Mouse (Mus musculus) adrenal gland, adult 18-20 months (tissue): Measurements from ENCODE around the gene Ptpn6. TPM values are rescaled to one million over a fixed set of nuclear protein-coding genes. Genes with fewer than 3 reads are reported as not detected.

ENCODE experiments used
- DNase-seq, 2 experiments: peaks; one replicate each; pipeline ENCODE4 v3.0.0; 2021 to 2022; ENCODE audit warnings: low spot score in 2 of 2
- total RNA-seq, 2 experiments: library from RNA; stranded (reverse); gene quantifications; 1 replicate in 1 of 2; 2 replicates in 1 of 2; pipeline ENCODE4 v1.2.3; 2021

Gene Ptpn6
- total RNA-seq, 2 experiments from 2014 or later = 9.8 to 11.5 TPM

DNA sequence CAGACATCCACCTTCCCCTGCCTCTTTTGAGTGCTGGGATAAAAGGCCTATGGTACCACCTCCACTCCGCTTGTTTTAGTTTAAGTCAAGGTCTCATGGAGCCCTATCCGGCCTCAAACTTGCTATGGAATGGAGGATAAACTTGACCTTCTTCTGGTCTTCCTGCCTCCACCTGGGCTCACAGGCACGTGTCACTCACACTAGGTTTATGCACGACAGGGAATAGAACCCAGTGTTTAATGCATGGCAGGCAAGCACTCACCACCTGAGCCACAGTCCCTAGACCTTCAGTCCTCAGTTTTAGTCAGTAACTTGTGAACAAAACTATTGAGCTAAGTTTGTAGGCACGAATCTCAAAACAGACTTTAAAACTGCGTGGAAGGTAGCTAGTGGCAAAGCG is 7.5 kb downstream of the Ptpn6 start:
- no peak for DNase-seq

GRCm38 (mm10) chr6:124729850-124730705 is 8.4 kb downstream of the Ptpn6 start:
- no peak for DNase-seq

GRCm38 (mm10) chr6:124728621-124729020 is 9.9 kb downstream of the Ptpn6 start:
- DNase-seq = peak in 1 of 2 experiments; percentile 52

DNA sequence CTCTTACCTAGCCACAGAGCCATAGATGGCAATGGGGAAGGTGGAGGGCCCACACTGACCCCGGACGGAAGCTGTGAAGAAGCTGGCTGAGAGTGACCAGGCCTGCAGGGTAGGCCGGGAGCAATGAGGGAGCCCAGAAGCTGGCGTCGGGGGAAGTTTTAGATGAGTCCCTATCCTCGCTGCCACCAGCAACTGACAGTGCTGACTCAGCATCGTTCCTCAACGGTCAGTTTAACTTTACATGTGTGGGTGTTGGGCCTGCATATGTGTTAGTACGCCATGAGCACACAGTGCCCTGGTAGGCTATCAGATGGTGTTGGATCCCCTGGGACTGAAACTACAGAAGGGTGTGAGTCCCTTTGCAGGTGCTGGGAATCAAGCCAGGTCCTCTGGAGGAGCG is 14.0 kb downstream of the Ptpn6 start:
- DNase-seq = no peak

GRCm38 (mm10) chr6:124723541-124723940 is 15.0 kb downstream of the Ptpn6 start:
- DNase-seq = no peak

GRCm38 (mm10) chr6:124722876-124723473 is 15.5 kb downstream of the Ptpn6 start:
- no peak for DNase-seq

GRCm38 (mm10) chr6:124720904-124721303 is 17.6 kb downstream of the Ptpn6 start:
- no peak for DNase-seq

DNA sequence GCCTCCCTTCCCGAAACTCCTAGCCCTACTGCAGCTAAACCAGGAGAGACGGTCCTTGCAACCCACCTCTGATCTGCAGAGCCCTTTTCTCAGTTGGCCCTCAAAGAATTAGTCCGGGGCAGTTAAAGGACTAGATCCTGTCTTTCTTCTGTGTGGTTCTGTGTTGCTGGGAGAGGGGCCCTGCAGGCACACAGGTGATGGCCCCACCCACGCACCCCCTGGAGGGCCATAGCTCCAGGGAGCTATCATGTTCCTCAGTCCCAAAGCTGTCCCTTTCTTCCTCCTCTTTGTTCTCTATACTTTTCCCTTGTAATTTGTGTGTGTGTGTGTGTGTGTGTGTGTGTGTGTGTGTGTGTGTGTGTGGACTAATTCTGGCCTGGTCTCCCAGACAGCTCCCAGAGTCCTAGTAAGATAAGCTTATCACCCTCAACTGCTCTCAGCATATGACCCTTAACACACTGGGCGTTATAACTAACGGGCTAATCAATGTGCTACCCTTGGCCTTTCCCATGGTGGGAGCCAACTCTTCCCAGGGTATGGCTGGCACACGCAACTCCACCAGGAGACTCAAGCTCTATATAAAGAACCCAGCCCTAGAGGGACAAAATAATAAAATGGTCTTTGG is 19.0 kb downstream of the Ptpn6 start:
- DNase-seq = no peak

GRCm38 (mm10) chr6:124718703-124719102 is 19.8 kb downstream of the Ptpn6 start:
- DNase-seq = no peak

- DNase-seq = no peak
Observed at GRCm38 (mm10) chr6:124717968-124718367, 20.5 kb downstream of the Ptpn6 start.

DNA sequence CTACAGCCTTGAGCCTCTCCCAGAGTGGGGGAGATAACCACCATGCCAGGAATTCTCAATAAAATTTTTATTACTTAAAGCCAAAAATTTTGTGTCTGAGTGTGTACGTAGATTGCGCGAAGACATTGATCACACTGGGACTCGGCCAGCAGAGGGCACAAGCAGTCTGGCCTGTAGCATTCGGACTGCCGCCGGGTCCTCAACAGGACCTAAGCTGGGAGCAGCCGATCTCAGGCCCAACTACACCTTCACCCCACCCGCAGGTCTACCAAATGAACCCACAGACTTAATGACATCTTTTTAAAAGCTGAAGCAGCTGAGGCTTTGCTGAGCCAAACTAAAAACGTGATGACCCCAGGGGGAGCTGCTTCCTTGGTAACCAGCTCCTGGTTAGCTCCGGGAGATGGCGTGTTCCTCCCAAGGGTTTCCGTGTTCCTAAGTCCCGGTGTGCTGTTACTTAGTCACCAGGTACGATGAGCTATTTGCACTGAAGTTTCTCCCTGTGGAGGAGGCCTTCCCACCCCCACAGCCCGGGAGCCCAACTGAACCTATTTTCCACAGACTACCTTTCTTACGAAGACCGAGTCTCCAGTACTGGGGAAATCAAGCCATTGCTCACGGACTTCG is 21.5 kb downstream of the Ptpn6 start:
- DNase-seq = peak in 1 of 2 experiments; percentile 57

- no peak for DNase-seq
Observed at GRCm38 (mm10) chr6:124712918-124713317, 25.6 kb downstream of the Ptpn6 start.

GRCm38 (mm10) chr6:124711824-124712782 is 26.4 kb downstream of the Ptpn6 start, which contains the start of the genes Emg1 and Phb2:
TSS of gene Emg1 (minus strand) at chr6:124712178.
TSS of gene Phb2 (plus strand) at chr6:124712336.
- DNase-seq = peak; percentile 98 to 99

DNA sequence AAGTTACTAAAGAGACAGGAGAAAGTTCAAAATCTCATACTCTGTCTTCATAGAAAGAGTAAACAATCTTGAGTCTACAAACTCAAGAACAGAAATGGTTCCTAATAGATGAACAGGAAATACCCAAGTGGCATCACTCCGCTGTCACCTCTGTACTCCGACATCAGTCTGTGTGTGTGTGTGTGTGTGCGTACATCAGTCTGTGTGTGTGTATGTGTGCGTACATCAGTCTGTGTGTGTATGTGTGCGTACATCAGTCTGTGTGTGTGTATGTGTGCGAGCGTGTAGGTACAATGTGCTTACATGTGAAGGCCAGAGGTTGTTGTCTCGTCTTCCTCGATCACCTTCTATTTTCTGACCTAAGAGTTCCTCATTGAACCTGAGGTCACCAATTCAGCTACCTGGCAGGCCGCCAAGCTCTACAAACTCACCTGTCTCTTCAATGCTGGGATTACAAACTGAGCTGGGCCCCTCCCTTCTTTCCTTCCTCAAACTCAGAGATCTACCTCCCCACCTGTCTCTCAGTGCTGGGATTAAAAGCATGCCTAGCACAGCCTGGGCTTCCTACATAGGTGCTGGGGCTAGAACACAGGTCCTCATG is 30.1 kb downstream of the Ptpn6 start:
- DNase-seq = no peak

DNA sequence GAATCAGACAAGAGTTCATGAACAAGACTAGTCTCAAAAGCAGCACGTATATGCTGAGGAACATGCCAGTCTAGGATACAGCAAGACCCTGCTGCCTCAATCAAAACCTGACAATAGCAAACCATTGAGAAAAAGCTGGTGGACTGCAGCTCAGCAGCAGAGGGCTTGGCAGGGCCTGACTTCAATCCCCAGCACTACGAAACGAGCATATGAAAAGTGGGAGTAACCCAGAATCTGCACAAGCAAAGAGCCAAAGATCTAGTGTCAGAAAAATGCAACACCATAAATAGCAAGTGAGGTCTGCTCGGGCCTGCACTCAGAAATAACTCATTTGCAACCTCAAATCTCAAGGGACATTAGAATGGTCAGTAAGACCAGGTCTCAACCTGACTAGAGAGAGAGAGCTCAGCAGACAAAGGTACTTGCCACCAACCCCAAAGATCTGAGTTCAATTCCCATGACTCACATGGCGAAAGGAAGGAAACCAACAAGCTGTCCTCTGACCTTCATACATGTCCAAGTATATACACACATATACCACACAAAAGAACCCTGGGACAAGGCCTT is 32.4 kb downstream of the Ptpn6 start:
- DNase-seq = no peak

GRCm38 (mm10) chr6:124704417-124704816 is 34.1 kb downstream of the Ptpn6 start:
- no peak for DNase-seq

GRCm38 (mm10) chr6:124703789-124704188 is 34.7 kb downstream of the Ptpn6 start:
- DNase-seq = no peak

- peak; percentile 57 to 65 for DNase-seq
Observed at GRCm38 (mm10) chr6:124702784-124703103, 35.8 kb downstream of the Ptpn6 start.

DNA sequence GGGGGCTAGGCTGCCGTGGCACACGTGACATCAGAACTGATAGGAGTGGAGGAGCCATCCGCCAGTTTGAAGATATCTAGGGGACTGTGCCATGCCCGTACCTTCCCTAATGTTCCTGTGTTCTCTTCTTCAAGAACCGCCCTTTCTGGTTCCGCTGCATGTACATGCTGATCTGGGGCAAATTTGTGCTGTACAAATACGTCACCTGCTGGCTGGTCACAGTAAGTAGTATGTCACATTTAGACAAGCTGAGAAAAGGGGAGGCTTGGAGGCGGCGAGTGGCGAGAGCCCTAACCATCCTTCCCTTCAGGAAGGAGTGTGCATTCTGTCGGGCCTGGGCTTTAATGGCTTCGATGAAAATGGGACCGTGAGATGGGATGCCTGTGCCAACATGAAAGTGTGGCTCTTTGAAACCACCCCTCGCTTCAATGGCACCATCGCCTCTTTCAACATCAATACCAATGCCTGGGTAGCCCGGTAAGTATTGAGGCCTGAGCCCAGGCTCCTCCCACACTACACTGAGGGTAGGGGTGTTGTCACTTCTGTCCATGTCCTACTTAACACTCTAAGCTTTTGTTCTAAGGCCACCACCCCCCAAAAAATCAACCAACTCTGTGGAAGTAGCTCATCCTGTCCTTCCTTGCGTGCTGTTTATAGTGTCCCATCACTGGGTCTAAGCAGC is 36.3 kb downstream of the Ptpn6 start:
- no peak for DNase-seq
